Mouse (Mus musculus) spleen, adult 2 months (tissue): ENCODE results near the gene Stx8.

ENCODE experiments used
- CTCF ChIP-seq: fragments of 200-500 bp; IDR thresholded peaks from 2 replicates; pipeline ENCODE4 v1.5.1; 2011; ENCODE audit warnings: mild to moderate bottlenecking, inconsistent platforms; ENCODE audit not compliant: insufficient read depth, insufficient read length, insufficient replicate concordance; ENCODE audit errors: extremely low read depth
- POLR2A ChIP-seq: fragments of 200-500 bp; IDR thresholded peaks from 2 replicates; pipeline ENCODE4 v1.6.1; 2011; ENCODE audit warnings: low read depth, low read length, inconsistent platforms

- no peak for TF ChIP-seq POLR2A
- TF ChIP-seq CTCF, result no peak
Measured at GRCm38 (mm10) chr11:68244992-68245261, 278.9 kb downstream of the Stx8 start.
